Mouse (Mus musculus): ENCODE measurements around the gene Gps2.

DNA sequence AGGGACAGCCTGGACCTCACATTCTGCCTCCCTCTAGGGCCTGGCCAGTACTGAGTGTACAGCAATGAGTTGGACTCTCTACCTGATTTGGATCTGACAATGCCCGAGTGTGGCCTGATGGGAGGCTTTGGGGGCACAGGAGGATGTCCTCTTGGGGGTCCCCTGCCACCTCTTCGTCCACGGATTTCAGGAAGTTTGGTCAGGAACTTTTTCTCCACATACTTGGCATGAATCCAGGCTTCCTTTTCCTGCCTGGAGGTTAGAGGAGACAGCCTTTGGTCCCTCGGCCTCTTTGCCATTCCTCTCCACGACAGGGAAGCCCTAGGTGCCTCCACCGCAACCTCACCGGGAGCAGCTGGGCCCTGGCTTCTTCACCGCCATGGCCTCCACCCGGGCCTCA lies 29.4 kb upstream of the Gps2 start:
- no peak for TF ChIP-seq CTCF (IDR thresholded peaks at IDR 0.05; ENCODE audit: borderline replicate concordance, control insufficient read depth, extremely low read depth, insufficient read depth, low read length, poor library complexity)
- no peak for TF ChIP-seq POLR2A (IDR thresholded peaks at IDR 0.05; ENCODE audit: control insufficient read depth, extremely low read depth, insufficient read depth, low read length, poor library complexity)

Data from thymus, adult 2 months (tissue).